Mouse (Mus musculus) heart, postnatal 0 days (tissue): Measurements from ENCODE around the gene Pitpnm1.

Source experiments
- CTCF ChIP-seq: IDR thresholded peaks from 2 replicates; pipeline ENCODE4 v1.5.1; 2016; ENCODE audit warnings: antibody characterized with exemption, control low read depth, low read depth
- EP300 ChIP-seq: IDR thresholded peaks from 2 replicates; pipeline ENCODE4 v1.6.1; 2016; ENCODE audit warnings: antibody characterized with exemption, low read depth

DNA sequence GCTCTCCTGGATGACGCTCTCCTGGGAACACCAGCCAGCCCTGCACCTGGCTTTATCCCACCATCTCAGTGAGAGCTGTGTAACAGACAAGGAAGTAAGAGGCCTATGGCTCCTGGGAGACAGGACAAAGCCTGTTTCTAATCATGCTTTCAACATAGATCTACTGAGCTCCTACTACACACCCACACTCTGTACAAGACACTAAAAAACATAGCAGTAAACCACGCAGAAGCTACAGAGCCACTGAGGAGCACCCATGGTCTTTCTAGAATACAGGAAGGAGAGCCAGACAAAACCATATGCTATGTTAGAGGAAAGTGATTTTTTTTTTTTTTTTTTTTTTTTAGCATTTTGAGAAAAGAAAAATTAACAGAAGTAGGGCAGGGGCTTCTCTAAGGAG is 18.6 kb downstream of the Pitpnm1 start:
- TF ChIP-seq CTCF (no peak), EP300 (no peak)
